Mouse (Mus musculus): ENCODE results near the gene Olfr165.

DNA sequence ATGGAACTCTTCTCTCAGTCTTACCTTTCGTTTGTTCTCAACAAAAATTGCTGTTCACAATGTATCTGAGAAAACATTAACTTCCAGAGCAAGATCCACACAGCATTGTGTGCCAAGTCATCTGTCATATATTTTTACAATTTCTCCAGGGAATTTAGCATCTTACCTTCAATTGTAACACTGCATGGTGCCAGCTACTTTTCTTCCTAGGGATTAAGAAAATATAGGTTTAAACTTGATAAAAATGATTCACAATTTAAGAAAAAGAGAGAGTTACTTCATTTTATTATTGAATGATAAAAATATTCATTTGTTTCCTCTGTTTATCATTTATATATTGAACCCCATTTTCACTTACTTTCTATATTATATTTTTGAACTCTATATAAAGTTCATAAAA, at the start of gene Olfr165:
- TF ChIP-seq CTCF (IDR thresholded peaks at IDR 0.05; ENCODE audit: low read depth, low read length): no peak
- no peak for TF ChIP-seq POLR2A (IDR thresholded peaks at IDR 0.05; ENCODE audit: borderline replicate concordance, low read depth, low read length)
